Mouse (Mus musculus) c-Kit-negative CD71-positive TER-119-positive erythroid progenitor cells, embryonic 14.5 days (primary cell): ENCODE data around the gene Unc45a.

Experiments
- DNase-seq: peaks from one replicate; pipeline ENCODE4 v3.0.0-alpha.2; 2013; ENCODE audit warnings: low read depth, low spot score

The Unc45a gene

DNA sequence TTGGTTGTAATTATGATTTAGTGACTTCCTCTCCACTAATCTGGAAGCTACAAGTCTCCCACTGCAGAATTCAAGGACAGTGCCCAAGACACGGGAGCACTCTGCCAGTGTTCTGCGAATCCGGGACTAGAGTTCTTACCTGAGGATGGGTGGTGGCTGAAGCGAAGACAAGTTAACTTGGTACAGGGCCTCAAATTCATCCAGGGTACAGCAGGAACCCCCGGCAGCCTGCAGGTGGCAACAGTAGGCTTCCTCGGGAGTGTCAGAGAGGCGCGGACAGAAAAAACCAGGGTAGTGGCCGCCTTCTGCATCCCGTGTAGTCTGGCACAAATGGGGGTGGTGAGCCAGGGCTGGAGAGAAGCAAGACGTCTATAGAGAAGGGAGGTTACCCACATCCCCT lies at the start of gene Unc45a:
Unc45a (minus strand) TSS at position 213 of the 400 bp plus-strand sequence.
- DNase-seq = peak; percentile 60

DNA sequence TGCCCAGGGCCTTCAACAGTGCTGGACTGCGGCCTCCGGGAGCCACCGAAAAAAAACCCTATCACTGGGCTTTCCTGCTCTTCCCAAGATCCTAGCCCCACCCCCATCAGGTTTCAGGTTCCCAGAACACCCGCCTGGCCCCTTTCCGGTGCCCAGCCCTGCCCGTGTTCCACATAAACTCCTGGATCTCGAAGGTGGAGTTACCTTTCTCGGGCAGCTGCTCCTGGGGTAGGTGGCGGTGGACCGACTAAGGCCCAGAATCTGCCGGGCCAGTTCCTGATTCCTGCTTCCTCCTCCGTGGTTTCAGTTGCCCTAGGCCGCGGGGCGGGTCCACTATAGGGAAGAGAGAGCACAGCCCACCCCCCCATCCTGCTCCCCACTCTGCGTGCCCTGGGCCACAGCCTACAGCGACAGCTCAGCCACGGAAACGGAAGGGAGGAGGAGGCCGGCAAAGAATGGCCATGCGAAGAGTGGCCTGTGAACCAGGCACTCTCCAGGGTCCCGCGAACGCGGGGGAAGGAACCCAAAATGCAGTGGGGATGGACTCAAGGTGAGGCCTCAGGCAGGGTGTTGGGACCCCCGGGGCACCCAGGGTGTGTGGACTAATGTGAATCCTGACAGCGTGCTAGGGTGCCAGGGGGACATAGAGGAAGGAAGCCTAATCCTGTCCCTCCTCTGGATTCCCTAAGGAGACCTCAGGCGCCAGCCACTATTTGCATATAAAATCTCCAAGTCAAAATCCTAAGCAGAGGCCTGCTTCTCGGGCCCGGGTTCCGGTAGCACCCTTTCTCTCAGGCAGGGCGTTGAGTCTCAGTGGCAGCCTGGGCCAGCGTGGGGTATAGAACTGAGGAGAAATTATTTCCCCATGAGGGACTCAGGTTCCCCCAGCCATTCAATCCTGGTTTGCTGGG lies 47.1 kb upstream of the Unc45a start, which contains the start of gene Fes:
Fes (minus strand) TSS at position 314 of the 911 bp plus-strand sequence.
- no peak for DNase-seq

DNA sequence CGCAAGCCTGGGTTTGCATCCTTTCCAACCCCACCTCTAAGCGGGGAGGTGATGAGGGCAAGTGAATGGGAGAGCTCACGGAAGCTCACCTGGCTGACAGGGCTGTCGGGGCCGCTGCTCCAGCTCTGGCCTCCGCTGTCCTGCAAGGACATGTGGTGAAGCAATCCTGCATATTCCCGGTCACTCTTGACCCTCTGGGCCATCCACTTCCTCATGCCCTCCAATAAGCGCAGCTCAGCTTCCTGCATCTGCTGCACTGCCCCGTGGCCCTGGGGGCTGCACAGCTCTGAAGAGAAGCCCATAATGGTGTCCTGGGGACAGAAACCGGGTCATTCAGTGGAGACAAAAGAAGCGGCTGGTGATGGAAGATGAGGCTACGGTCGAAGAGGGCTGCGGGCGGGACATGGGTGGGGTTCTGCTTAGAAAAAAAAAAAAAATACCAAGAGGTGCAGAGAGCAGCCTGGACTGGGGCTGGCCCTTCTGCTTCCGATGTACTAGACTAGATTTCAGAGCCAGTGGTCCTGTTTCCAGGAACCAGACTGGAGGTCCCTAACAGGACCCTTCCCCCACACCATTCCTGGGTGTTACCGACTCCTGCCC lies 46.3 kb upstream of the Unc45a start:
- DNase-seq = no peak

DNA sequence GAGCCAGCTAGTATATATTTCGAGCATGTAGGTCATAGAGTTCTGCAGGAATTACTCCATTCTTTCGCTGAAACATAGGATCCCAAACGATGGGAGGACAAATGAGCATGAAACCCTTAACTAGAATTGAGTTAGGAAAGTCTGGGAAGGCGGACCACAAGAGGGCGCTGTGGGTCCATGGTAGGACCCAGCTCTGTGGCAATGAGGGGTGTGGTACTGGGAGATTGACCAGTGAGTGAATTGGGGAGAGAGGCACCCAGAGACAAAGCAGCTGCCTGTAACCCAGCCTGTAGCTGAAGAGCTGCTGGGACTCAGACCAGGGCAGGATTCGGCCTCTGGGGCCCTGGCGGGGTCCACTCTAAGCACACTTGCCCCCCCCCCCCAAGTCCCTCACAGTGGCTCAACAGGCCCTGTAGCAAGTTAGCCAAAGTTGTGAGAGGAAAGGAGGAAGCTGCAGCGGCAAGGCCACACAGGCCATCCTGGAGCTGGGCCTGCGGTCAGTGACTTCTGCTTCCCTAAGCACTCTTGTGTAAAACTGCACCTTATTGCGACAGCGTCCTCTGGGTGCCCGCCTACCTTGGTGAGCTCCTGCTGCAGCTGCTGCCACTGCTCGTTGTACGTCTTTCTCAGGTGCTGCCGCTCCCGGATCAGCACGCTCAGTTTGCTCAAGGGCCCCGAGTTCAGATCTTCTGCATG lies 45.6 kb upstream of the Unc45a start:
- peak; percentile 60 for DNase-seq

DNA sequence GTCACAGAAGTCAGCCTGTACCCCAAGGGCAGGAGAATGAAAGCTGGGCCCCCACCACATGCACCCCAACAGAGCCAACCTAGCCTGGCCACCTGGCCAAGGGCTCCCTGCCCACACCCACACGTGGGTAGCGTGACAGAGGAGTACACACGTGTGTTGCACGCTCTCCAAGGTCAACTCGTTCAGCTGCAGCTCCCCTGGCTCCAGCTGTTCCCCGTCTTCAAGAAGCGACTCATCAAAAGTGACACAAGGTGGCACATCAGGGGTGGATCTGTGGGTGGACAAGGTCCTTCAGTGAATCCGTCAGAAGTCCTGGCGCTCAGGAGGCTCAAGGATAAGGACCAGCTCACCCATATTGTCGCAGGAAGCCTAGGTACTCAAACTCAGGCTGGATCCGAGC lies 42.1 kb upstream of the Unc45a start:
- DNase-seq = no peak

DNA sequence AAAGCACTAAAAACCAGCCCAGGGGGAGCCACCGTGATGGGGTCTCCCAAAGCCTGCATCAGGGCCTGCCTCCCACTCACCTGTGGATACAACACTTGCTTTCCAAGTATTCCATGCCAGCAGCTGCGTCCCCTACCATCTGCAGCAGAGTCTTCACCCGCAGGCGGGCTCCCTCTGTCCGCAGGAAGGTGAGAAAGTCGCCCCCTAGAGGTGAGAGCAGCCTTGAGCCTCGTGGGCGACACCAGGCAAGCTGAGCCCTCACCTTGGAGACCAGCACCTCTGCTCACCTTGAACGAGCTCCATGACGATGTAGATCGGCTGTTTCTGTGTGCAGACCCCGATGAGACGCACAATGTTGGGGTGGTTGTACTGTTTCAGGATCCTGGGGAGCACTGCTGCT lies 38.7 kb upstream of the Unc45a start:
- no peak for DNase-seq

DNA sequence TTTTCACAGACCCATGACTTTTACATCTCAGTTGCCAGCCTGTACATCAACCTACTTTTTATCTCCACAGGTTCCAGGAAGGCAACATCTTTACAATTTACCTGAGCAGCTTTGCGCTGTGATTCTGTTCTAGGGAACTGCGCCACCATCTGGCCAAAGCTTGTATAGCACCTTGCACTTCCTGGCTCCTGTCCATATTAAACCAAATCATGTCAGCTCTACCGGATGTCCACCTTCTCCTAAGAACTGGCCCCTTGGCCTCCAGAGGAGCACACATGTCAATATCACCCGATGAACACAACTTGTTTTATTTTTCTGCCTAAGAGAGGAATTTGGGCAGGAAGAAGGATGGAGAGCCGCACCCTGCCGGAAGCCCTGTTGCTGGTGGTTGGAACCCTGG lies 36.7 kb upstream of the Unc45a start:
- DNase-seq = peak; percentile 32

DNA sequence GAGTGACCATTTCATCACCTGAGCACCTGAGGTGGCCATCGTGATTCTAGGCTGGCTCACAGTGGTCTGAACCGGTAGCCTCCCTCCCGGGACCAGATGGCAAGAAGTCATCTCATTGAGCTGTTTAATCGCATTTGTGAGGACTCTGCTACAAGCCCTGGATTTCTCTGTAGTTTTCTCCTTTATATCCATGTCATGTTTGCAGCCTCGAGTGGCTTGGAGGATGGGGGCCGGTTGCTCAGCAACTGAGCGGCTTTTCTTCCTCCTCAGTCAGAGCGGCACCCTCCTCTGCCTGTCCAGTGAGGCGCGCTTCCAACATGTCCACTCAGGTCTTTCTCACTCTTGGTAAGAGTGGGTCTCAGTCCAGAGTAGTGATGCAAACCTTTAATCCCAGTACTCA lies 35.4 kb upstream of the Unc45a start:
- no peak for DNase-seq

DNA sequence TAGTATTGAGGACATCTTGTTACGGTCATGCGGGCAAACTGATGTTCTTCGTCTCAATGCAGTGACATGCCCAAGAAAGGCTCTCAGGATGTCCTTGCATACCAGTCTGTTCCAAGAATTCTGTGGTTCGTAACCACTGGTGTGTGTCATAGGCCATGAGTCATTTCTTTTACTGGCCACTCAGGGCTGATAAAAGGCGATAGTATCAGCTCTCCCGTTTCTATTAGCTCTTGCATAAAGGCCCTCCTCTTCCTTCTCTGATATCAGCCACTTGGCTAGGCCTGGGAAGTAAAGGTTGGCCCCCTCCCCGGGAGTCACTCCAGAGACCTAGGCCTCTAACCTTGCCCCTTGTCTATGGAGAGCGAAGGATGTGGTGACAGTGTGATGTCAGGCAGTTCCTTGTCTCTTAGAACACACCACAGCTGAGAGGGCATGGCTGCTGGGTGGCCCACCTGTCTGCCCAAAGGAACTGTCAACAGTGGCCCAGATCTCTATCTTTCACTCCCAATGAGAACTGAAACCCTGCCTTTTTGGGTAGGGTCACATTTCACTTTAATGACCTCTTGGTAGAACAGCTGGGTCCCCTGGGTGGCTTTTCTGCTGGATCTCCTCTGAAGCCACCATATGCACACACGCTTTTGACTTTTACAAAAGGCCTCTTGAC lies 34.7 kb upstream of the Unc45a start:
- DNase-seq = no peak

DNA sequence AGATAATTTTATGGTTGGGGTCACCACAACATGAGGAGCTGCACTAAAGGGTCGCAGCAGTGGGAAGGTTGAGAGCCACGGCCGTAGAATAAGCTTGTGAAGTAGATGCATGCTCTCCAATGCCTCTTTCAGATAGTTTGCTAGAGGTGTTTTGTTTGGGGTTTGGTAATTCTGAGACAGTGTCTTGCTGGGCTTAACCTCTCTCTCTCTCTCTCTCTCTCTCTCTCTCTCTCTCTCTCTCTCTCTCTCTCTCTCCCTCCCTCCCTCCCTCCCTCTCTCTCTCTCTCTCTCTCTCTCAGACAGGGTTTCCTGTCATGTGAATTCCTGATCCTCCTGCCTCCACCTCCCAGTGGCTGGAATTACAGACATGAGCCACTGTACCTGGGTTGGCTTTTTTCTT lies 33.9 kb upstream of the Unc45a start:
- DNase-seq = no peak

DNA sequence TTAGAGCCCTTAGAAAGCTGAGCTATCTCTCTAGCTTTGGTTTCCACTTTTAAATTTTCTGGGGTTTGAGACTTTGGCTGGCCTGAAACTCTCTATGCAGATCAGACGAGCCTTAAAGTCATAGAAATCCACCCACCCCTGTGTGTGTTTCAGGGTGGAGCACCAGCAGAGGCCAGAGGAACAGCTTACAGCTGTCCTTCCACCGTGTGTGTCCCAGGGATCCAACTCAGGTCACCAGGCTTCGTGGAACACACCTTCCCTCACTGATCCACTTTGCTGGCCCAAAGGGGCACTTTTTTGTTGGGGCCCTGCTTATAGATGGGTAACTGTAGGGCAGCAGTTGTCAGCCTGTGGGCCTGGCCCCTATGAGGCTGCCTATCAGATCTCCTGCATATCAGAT lies 33.5 kb upstream of the Unc45a start:
- DNase-seq = no peak

DNA sequence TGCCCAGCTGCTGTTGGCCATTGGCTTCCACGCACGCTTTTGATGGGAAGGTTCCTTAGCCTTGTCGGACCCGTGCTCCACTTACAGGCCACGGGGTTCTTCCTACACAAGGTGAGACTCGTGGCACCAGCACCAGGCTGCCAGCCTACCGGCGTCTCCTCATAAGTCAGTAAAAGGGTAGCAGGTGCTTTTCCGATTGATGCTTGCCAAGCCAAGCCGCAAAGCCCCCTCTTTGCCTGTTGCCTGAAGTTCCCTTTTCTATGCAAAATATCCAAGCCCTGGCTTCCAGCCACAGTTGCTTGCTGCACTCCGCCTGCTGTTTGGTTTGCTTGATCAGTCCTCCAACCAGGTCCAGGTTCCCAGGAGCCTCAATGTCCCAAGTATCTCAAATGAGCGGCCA lies 33.0 kb upstream of the Unc45a start:
- no peak for DNase-seq

DNA sequence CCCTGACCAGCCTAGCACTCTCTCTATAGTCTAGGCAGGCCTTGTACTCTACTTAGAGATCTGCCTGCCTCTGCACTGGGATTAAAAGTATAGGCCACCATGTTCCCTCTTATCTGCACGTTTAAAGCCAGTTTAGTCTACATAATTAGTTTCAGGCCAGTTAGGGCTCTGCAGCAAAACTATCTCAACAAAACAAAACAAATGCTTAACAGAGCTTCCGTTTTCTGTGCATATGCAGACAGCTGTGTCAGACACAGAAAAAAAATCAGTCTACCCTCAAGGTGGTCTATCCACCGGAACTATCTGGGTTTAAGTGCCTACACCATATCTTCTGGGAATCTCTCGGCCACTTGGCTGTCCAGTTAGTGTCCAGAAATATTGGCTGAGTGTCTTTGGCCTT lies 32.5 kb upstream of the Unc45a start:
- no peak for DNase-seq

DNA sequence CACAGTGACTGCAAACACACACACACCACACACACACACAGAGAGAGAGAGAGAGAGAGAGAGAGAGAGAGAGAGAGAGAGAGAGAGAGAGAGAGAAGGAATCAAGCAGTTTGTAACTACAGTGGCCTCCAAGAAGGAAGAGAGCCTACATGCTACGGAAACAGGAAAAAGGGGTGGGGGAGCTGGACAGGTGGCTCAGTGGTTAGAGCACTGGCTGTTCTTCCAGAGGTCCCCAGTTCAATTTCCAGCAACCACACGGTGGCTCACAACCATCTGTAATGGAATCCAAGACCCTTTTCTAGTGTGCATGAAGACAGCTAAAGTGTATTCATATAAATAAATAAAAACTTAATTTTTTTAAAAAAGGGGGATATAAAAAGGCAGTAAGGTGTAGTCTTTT lies 31.9 kb upstream of the Unc45a start:
- no peak for DNase-seq

DNA sequence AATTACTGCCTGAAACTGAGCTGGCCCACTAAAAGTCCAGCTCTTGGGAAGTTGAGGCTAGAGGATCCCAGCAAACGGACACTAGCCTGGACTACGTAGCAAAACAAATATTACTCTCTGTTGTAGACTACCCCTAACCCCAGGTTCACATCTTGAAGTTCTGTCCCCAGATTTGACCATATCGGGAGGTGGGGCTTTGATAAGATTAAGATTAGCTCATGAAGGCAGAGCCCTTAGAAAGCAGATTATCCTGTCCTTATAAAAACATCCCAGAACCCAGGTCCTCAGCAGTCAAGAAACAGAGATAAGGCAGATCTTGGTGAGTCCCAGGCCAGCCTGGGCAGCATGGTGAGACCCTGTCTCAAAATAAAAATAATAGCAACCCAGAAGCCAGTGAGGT lies 31.4 kb upstream of the Unc45a start:
- DNase-seq = no peak

DNA sequence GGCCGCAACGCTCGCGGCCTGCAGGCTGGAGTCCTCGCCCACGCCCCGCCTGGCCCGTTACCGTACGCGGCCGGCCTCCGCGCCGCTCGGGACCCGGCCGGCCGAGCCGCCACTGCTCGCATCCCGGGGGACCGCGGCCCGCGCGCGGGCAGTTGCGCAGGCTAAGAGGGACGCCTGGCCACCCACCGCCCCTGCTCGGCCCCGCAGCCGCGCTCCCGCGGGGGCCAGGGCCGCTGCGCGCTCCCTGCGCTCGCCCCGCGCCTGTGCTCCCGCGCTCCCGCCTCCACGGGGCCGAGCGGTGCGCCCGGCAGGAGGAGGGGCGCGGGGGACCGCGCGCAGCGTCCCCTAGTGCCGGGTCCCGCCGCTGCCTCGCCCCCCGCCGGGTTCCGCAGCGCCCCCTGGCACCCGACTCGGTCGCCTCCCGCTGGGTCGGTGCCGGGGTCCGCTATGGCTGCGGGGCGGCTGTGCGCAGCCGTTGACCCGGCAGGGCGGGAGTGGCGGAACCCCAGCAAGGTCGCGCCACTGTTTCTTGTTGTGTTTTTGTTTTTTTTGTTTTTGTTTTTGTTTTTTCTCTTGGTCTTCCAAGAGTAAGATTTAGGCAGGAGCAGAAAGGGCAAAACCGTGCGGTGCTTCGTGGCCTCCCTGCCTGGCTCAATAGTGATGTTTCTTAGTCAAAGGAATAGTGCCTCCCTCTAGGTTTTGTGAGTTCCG lies 30.4 kb upstream of the Unc45a start, which contains the start of gene Man2a2:
Man2a2 (minus strand) TSS at position 335 of the 711 bp plus-strand sequence.
- DNase-seq = no peak

DNA sequence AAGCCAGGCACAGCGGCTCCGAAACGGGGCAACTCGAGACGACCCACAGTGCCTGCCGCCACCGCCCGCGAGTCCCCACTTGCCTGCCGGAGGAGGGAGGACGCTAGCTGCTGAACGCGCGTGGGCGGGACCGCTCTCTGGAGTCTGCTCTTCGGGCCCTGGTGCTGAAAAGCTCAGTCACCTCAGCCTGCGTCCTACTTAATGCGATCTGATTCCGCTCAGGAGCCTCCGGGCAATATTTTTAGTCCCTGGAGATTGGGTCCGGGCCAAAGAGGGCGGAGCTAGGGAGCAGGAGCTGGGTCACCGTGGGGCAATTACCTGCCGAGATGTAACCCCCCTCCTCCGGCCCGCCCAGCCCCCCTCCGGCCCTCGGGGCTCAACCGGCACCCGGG lies 29.8 kb upstream of the Unc45a start:
- DNase-seq = no peak

DNA sequence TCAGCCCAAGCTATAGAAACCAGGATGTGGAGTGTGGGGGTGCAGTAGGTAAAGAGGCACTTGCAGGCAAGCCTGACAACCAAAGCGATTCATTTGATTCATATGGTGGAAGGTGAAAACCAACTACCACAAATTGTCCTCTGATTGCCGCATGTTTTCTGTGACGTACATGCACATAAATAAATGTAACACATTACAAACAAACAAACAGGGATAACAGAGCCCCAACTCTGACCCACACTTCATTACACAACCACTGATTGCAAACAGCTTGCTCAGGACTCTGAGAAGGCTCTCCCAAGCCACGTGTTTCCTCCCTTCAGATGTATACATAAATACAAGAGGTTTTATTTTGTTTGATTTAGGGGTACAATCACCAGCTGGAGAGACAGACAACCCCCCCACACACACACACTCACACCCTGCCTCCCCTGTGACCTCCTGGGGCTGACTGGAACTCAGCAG lies 29.2 kb upstream of the Unc45a start:
- no peak for DNase-seq

DNA sequence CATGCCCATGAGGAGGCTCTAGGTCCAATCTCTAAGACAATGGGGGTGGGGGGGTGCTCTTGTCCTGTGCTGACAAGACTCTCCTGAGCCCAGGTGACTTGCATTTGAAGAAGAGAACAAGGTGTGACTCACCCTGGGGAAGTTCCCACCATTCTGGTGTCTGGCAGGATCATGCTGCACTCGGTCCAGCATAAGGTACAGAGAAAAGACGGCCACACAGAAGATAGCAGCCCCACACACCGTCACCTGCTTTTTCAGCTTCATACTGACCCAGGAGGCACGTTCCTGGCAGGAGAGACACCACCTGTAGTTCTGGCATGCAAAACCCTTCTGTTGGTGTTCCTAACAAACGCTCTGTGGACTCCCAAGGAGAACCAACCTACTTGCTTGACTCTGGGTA lies 28.7 kb upstream of the Unc45a start:
- DNase-seq = no peak

DNA sequence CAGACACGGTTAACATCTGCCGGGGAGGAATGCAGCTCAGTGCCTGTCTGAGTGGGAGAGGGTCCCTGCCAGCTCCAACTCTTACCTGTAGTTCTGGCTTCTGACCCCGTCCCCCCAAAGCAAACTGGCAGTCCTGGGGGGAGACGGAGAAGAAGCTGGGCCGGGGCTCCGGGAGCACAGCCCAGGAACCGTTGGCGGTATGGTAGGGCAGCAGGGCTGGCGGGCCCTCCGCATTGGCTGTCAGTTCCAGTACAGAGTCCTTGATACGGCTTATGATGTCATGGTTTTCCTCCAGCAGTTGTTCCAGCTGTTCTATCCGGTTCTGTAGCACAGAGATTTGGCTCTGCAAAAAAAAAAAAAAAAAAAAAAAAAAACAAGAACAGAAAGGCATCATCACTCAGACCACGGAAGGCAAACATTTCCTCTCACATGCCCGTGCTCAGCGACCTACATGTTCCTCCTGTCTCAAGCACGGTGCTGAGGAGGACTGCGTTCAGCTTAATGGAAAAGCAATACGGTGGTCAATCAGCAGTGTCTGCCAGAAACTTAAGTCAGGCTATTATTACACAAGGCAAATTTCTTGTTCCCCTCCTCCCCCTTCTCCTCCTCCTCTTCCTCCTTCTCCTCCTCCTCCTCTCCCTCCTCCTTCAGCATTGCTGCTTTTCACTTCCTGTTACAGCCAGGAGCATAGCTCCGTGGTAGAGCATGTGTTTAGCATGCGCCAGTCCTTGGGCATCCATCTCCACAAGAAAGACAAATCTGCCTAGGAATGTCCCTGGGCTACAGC lies 28.0 kb upstream of the Unc45a start:
- DNase-seq = no peak
